Mouse (Mus musculus): ENCODE measurements around the gene Ankfn1.

Ankfn1 gene

DNA sequence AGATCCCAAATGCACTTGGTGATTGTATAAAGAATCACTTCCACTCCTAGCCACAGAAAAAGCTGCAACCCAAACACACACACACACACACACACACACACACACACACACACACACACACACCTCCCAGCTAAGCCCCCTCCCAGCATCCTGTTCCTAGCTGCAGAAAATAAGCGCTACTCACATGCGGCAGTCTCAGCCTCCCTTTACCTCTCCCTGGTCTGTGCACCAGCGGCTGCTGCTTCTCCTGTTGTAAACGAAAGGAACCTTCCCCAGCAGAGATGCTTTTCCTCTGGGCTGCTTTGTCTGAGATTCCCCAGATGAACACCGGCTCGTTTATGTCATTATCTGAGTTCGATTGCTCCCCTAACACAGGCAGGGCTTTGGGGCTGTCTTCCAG is at the start of gene Ankfn1:
Gene Ankfn1, minus strand, starts transcription at position 223 of the 400 bp plus-strand sequence.
- 43% methylated on average over 7 of the region's 7 CpGs for WGBS

DNA sequence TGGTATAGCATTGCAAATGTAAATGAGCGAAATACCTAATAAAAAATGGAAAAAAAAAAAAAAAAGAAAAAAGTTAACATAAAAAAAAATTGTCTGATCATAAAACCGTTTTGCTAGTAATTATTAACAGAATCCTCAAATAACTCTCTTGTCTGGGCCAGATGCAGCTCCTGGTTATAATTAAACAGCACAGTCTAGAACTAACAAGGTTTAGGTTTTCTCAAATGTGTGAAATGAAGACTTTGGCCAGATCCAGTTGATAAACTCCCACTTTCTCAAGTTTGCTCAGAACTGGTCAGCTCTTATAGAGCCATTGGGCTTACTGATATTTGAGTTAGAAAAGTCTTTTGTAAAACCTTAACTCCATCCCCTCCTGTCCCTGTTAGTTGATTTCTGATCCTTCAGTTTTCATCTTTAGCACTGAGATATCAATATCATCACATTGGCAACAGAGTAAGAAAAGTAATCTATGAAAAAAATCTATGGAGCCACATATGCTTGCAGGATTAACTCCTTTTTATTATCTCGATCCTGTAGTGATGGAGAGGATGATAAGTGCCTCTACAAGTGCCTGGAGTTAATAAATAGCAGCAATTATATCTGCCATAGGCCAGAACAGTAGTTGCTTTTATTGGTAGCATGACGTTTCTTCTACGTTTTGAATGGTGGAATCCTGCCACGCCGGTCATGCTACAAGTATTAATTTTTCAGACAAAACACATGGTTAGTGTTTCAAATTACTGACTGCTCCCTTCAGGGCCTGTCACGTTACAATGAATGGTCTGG is 46.4 kb upstream of the Ankfn1 start:
- 83% methylated on average over 8 of the region's 8 CpGs for WGBS

DNA sequence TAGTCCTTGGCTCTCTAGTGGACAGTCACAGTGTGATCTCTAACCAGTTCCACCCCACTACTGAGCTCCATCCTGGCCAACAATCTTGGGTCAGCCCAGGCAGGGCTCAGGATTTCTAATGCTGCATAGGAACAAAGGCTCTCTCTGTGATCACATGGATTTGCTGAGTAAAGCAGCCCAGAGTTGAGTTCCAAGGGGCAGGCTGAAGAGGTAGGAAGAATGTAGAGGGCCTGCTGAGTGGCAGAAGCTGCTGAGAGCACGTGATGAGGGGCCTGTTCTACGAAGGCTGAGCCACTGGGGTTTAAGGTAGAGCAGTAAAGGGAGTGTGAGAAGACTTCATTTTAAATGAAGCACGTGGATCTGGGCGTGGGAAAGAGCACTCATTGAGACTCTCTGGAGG is 41.1 kb upstream of the Ankfn1 start:
- WGBS, result 52% methylated on average over 4 of the region's 4 CpGs

GRCm38 (mm10) chr11:89811403-89811802 is 34.0 kb upstream of the Ankfn1 start:
- WGBS, result 92% methylated on average over 1 of the region's 1 CpGs

GRCm38 (mm10) chr11:89807998-89808397 is 30.5 kb upstream of the Ankfn1 start:
- 73% methylated on average over 11 of the region's 11 CpGs for WGBS

GRCm38 (mm10) chr11:89804822-89805221 is 27.4 kb upstream of the Ankfn1 start:
- 68% methylated on average over 5 of the region's 5 CpGs for WGBS

GRCm38 (mm10) chr11:89803974-89804373 is 26.5 kb upstream of the Ankfn1 start:
- 73% methylated on average over 5 of the region's 5 CpGs for WGBS

GRCm38 (mm10) chr11:89792709-89793108 is 15.3 kb upstream of the Ankfn1 start:
- WGBS, result 81% methylated on average over 3 of the region's 3 CpGs

- WGBS, result 84% methylated on average over 3 of the region's 3 CpGs
These were observed 1.4 kb downstream of the Ankfn1 start for GRCm38 (mm10) chr11:89776070-89776469.

DNA sequence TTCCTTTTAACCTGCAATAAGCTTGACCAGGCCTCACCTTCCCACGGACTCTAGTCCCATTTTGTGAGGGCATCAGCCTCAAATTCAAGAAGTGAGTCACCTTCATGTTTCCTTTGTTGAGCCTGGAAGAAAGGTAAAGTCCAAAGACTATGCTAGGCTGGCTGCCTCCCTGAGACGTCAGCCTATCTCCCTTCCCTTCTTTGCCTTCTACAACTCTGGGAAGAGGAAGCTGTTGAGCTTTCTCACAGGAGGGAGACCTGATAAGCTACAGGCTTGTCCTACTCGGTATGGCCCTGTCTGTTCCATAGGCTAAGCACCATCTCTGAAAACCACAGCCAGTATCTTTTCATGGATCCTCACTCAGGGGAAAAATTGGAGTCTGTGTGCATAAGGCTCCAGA is 2.5 kb downstream of the Ankfn1 start:
- 85% methylated on average over 3 of the region's 3 CpGs for WGBS

DNA sequence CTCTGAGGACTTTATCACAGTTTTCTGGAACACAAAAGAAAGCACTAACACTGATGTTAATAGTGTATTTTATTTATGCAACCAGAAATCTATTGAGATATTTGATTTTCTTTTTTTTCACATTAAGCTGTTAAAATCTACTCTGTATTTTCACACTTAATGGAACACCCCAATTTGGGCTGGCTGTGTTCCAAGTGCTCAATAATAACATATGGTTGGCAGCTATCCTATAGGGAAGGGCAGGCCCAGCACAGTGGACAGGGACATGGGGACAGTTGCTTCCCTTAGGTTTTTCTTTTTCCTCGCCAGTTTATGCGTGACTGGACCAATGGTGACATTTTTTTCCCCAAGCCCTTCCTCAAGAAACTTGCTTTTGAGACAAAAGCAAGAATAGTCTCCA is 4.5 kb downstream of the Ankfn1 start:
- 93% methylated on average over 2 of the region's 2 CpGs for WGBS

- 71% methylated on average over 2 of the region's 2 CpGs for WGBS
These were observed 11.7 kb downstream of the Ankfn1 start for GRCm38 (mm10) chr11:89765770-89766148.

DNA sequence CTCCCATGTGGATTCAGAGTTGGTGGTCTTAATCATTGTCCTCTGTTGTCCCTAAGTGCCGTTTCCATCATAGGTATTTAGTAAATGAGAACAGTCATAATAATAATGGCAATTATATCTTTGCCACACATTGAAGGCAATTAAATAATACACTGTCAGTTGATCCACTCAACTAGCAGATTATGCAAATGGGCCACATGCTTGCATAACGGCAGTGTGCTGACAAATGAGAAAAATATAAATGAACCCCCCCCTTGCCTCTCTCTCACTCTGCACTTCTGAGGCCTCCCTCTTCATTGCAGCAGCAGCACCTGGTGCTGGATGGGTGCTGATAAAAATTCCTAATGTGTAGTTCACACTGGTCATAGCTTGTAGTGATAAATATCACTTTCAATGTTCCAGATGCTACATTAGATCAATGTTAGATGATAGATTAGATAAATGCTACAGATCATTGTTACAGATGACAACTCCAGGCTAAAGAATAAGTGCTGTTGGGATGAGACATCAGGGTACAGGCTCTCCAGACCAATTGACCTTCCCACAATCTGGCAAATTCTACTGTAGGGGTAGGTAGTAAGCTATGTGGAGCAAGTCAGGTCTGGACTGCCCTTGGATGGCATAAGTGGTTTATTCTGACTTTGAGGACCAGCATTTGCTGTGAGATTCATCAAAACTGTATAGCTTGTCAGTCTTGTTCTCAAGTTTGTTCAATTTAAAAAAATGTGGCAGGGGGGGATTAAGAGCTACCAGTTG is 12.3 kb downstream of the Ankfn1 start:
- 68% methylated on average over 2 of the region's 2 CpGs for WGBS

DNA sequence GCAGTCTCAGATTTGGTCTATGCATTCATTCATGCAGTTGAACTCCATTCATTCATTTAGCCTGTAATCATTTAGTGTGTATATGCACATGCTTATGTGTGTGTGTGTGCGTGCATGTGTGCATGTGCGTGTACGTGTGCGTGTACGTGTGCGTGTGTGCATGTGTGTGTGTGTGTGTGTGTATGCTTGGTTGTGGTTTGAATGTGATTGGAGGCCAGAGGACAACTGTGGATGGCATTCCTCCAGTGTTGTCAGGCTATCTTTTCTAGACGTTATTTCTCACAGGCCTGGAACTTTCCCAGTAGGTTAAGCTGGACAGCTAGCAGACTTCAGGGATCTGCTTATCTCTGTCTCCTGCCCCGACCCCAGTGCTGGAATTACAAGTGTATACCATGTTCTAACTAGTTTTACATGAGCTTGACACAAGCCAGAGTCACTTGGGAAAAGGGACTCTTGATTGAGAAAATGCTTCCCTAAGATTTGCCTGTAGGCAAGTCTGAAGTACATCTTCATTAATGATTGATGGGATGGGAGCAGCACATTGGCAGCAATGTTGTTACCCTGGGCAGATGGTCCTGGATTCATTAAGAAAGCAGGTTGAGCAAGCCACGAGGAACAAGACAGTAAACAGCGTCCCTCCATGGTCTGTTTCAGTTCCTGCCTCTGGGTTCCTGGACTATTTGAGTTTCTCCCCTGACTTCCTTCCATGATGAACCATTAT is 43.3 kb downstream of the Ankfn1 start:
- WGBS, result 90% methylated on average over 10 of the region's 10 CpGs

- WGBS, result 91% methylated on average over 7 of the region's 7 CpGs
These were observed 43.9 kb downstream of the Ankfn1 start for GRCm38 (mm10) chr11:89733526-89733925.

DNA sequence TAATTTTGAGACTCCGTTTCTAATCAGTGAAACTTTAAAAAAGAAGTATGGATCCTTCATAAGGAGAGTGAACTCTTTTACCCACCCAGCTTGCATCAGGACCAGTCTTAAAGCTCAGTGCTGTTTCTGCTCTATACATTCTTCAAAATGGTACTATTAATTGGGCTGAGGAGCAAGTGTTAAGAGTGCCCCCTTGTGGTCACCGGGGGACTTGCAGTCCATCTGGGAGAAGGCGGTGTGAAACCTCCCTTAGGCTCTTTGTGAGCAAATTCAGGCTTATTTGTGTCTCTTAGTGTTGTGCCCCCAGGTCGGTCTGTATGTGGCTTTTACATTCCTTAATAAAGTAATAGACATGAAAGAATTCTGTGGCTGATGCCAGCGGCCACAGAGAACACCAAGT is 56.6 kb downstream of the Ankfn1 start:
- WGBS, result 26% methylated on average over 5 of the region's 5 CpGs

GRCm38 (mm10) chr11:89718491-89718982 is 58.9 kb downstream of the Ankfn1 start:
- WGBS, result 72% methylated on average over 14 of the region's 14 CpGs

- 93% methylated on average over 7 of the region's 7 CpGs for WGBS
These were observed 61.1 kb downstream of the Ankfn1 start for GRCm38 (mm10) chr11:89716351-89716750.

- 97% methylated on average over 7 of the region's 7 CpGs for WGBS
These were observed 68.9 kb downstream of the Ankfn1 start for GRCm38 (mm10) chr11:89708526-89708925.

DNA sequence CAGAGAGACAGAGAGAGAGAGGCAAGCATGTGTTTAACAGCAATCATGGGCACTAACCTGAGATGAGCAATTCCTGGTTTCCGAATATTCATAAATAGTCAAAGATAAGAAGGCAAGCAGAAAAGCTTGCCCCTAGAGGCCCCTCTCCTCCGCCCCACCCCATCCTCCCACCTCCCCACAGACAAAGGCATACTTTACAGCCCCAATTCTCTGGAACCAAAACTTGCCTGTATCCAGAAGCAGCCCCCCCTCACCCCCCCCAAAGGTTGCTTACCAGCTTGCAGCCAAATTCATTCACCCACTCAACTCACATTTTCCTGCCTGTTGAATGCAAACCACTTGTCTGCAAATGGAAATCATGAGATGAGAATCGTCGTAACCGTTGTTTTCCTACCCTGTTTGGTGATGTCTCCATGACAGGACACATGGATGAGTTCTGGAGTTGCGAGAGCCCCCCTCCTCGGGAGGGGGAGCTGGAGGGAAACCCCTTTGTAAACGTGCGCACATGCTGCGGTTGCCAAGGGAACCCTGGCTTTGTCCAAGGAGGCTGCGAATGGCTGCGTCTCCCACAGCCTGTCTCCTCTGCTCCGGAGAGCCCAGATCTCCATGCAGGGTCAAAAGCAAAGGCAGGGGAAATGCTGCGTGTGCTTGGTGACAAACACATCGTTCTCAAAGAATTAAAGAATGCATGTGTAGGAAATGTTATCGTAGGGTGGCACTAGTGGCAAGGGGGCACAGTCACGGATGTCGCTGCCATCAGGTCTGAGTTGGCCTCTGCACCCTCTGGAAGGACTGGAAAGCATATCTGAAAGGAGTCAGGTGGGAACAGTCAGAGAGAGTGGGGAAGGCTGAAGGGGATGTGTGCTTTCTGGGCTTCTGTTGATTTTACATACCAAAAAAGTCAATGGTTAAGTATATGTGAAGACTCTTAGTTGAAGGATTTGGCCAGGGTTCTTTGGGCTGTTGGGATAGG is 80.7 kb downstream of the Ankfn1 start:
- WGBS, result 19% methylated on average over 18 of the region's 18 CpGs

- WGBS, result 87% methylated on average over 4 of the region's 4 CpGs
These were observed 83.8 kb downstream of the Ankfn1 start for GRCm38 (mm10) chr11:89693686-89694085.
